Mouse (Mus musculus) left cerebral cortex, adult 9 months (tissue): Measurements from ENCODE around the gene Map3k15.
A peak's percentile ranks its signal among the peaks of the same experiment; 100 is the strongest.

Experiments used
- DNase-seq, 2 experiments: peaks; one replicate each; pipeline ENCODE4 v3.0.0; 2022; ENCODE audit warnings: low spot score in 2 of 2

The Map3k15 gene

DNA sequence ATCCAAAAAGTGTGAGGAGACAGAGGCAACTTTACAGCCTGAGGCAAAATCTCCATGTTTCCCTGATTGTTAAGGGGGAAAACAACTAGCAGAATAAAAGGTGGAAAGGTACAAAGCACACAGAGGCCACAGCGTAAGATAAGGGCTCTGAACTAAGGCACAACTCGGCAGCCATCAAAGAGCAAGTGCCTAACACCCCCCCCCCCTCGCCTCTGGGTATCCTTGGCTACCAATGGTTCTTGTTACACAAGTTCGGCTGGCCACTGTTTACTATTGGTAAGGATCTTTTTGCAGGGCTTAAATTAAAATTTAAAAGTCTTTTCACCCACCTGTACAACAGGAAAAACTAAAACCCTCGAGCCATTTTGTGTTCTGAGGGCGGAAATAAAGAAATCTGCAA, 147.5 kb downstream of the Map3k15 start:
- no peak for DNase-seq

GRCm38 (mm10) chrX:160136153-160136552, 147.9 kb downstream of the Map3k15 start:
- DNase-seq, result no peak

- DNase-seq, result no peak
Observed at GRCm38 (mm10) chrX:160137177-160137860, 149.1 kb downstream of the Map3k15 start.

DNA sequence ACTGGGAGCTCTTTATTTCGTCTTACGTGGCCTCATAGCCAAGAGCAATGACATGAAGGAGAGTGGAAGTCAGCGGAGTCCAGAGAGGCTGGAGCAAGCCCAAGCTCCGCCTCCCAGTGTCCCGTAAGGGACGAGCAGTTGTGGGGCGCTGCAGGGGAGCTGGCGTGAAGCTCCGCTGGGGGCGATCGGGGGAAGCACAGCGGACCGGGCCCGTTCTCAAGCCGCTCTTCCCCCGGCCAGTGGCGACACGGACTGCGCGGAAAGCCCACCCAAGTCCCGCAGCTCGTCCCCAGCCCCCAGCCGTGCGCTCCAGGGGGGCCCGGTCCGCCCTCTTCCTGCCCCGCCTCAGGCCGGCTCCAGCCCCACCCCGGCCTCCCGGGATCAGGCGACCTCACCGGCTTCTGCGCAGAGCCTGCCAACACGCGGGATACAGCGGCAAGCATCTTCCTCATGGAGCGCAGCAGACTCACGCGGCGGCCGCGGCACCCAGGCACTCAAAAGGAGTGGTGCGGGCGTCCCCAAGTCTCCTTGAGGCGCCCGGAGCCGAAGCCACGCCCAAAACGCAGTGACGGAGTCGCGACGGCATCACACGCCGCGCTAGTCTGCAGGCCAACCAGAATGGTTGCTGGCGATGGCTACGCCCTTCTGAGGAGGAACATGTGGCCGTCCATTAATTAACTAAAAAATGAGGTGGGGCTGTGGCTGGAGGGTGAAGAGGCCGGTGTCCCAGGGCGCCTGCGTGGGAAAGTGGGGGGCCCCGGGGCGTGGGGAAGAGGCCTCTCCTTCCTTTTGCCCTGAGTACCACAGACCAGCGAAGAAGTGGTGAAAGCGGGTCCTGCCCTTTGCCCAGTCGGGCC, 149.9 kb downstream of the Map3k15 start, which contains the start of gene Pdha1:
Gene Pdha1 (minus strand): TSS at position 553 of the 857 bp plus-strand sequence.
- DNase-seq, result peak; percentile 70 to 82

DNA sequence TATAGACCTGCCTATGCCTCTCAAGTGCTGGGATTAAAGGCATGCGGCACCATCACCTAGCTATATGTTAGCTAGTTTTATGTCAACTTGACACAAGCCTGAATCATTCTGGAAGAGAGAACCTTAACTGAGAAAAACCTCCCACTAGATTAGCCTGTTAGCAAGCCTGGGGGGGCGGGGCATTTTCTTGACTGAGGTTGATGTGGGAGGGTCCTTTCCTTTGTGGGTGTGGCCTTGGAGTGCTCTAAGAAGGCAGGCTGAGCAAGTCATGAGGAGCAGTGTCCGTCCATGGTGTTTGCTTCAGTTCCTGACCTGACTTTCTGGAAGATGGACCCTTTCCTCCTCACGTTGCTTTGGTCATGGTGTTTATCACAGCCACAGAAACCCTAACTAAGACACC, 158.6 kb downstream of the Map3k15 start:
- no peak for DNase-seq

GRCm38 (mm10) chrX:160147406-160147805, 159.2 kb downstream of the Map3k15 start:
- no peak for DNase-seq

DNA sequence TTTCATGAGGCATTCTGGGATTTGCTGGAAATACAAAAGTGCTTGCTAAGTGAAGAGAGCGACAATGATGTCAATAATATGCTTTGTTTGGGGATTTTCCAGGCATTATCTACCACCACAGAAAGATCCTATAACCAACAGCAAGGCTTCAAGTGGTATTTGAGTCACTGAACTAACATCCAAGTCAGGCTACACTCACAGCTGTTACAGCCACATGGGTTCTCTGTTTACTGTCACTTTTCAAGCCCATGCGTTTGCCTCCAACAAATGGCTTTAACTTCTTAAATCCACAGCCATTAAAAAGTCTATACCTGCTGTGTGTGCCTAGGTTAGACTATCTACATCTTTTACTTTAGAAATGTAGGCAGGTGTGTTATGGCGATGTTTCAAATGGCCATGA, 160.6 kb downstream of the Map3k15 start:
- DNase-seq, result no peak

DNA sequence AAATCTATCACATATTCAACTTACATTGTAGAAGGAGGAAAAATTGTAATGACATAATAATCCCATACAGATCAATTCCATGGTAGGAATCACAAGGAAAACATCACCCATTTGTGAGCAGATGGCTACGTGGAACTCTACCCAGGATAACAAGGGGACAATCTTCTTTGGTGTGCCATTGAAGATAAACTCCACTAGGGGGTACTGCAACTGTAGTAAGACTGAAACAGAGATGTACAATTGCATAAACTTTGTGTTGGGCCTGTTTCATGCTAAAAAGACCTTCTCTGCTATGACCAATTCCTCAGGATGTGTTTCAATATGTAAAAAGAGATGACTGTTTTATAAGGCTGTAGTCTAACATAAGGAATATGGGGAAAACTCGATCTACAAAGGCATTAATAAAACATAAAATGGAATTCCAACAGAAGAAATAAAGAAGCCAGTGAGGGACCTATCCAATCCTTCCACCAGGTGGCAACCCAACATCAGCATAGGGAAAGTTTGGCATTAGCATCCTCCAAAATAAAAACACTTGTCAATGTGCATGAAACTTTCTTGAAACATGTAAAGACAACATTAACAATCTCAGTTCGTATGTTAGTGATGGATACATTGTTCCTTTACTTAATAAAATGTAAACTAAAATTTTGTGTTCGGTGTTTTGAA, 165.0 kb downstream of the Map3k15 start:
- DNase-seq, result no peak

DNA sequence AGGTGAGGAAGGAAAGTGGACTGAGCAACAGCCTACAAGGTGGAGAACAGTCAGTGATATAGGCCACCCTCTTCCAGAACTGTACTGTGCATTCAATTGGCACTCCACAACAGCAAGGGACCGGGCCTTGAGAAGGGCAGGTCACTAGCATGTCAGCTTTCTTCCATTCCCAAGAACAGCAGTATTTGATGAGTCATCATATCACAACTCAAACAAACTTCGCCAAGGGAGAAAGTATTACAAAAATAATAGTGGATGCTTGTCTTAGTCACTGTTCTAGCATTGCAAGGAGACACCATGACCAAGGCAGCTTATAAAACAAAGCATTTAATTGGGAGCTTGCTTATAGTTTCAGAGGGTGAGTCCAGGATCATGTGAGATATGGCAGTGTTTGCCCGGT, 176.0 kb downstream of the Map3k15 start:
- DNase-seq, result no peak

DNA sequence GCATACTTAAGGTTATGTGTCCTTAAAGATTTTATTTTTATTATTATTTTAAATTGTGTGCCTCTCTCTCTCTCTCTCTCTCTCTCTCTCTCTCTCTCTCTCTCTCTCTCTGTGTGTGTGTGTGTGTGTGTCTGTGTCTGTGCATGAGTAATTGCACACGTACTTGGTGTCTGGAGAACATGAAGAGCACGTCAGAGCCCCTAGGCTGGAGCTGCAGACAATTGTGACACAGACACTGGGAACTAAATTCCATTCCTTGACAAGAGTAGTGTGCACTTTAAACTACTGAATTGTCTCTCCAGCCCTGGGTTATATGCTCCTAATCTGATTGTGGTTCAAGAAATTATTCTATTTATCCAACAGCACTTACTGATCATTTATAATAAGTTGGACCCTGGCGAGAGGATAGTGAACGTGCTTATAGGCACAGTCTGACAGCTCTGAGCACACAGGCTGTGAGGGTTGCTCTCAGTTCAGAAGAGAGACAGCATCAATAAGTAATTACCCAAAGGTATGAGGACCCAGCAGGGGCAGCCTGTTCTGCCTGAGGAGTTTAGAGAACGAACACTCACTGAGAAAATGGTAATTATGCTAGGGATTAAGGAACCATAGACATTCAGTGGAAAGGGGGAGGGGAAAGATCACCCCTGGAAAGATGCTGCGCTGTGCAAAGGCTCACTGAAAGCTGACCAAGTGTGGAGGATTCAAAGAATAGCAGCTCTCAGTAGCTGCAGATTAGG, 178.2 kb downstream of the Map3k15 start:
- DNase-seq, result no peak

DNA sequence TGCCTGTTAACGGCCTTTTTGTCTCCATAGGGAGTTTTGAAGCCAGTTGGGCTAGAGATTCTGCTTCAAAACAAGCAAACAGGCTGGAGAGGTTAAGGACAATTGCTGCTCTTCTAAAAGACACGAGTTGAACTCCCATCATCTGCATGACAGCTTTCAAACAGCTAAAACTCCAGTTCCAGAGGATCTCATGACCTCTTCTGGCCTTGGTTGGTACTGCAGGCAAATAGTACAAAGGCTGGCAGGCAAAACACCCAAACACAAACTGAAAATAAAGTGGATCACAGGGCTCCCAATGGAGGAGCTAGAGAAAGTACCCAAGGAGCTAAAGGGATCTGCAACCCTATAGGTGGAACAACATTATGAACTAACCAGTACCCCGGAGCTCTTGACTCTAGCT, 181.9 kb downstream of the Map3k15 start:
- peak in 1 of 2 experiments; percentile 64 for DNase-seq
